Mouse (Mus musculus): ENCODE results near the gene Cfap58. TPM values are rescaled to one million over a fixed set of nuclear protein-coding genes. Genes with fewer than 3 reads are reported as not detected.

The Cfap58 gene
- 47.4 and 49.3 TPM in 2 replicates for polyA plus RNA-seq (2012; rRNA removed)

DNA sequence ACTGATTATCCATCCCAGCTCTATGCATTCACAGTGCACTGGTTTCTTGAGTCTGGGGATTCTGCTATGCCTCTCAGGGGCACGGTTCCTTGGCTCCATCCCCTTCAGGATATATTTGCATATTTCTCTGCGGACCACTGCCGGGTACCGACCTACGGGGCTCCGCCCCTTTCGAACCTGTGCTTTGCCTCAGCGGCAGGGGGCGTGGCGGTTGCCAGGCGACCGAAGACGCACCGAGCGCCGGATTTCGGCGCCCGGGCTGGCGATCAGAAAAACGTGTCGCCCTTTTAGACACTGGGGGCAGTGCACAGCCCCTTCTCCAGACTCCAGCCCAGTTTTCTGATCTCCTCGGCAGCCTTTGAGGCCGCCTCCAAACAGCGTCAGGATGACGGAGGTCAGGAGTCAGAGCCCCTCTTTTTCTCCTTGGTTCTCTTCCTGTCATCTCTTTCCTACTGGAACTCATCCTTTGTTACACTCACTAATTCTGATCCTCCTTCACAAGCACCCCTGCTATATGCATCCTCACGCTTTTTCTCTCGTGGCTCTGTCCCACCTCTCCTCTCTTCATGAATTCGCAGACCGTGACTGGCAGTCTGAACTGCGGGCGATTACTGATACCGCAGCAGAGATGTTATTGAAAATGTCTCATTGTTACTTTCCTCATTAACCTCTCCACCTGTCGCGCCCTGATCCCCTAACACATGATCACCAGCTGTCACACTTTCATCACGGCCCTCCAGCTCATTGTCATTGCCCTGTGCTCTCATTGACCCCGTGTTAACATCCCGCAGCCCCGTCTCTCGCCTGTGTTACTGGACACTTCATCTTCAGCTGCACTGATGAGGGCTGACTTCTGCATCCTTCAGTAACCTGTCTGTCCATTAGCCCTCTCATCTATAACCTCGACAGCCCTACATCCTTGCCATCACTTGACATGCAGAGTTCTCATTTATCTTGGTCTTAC is at the start of gene Cfap58:
TSS of gene Cfap58 (plus strand) at position 233 of the 964 bp plus-strand sequence.
- Histone ChIP-seq H3K36me3 (ENCODE audit: control insufficient read depth, insufficient read depth, low read length) (no peaks in the 10 kb centered on the region), H3K4me3 (ENCODE audit: control insufficient read depth, low read depth, low read length) (peak within 1 kb of the TSS; percentile 81), H3K27ac (ENCODE audit: control insufficient read depth, insufficient read depth, low read depth, low read length) (no peak within 1 kb of the TSS), H3K4me1 (ENCODE audit: control insufficient read depth, insufficient read depth, low read length) (peaks cover 10% of the 10 kb centered on the region), H3K27me3 (ENCODE audit: control insufficient read depth, insufficient read depth, low read length) (no peaks in the 10 kb centered on the region)
- no peak for TF ChIP-seq CTCF (IDR thresholded peaks at IDR 0.05; ENCODE audit: control insufficient read depth, insufficient read depth, insufficient replicate concordance, low read depth, low read length)
- peak; percentile 45; the same call in 1 of the 2 replicates for TF ChIP-seq POLR2A (IDR thresholded peaks at IDR 0.05; ENCODE audit: control insufficient read depth, low read depth, low read length)

- no peak overlapping the region for H3K27ac ChIP-seq (ENCODE audit: control insufficient read depth, insufficient read depth, low read depth, low read length)
- no peaks in the 10 kb centered on the region; the same call in 1 of the 2 replicates for H3K4me1 ChIP-seq (ENCODE audit: control insufficient read depth, insufficient read depth, low read length)
- no peaks in the 10 kb centered on the region for H3K27me3 ChIP-seq (ENCODE audit: control insufficient read depth, insufficient read depth, low read length)
- no peaks in the 10 kb centered on the region for H3K36me3 ChIP-seq (ENCODE audit: control insufficient read depth, insufficient read depth, low read length)
- no peak overlapping the region for H3K4me3 ChIP-seq (ENCODE audit: control insufficient read depth, low read depth, low read length)
- TF ChIP-seq POLR2A (IDR thresholded peaks at IDR 0.05; ENCODE audit: control insufficient read depth, low read depth, low read length), result no peak
Observed at GRCm38 (mm10) chr19:47888037-47888436, 49.4 kb upstream of the Cfap58 start.

- Histone ChIP-seq H3K36me3 (ENCODE audit: control insufficient read depth, insufficient read depth, low read length) (no peaks in the 10 kb centered on the region), H3K27ac (ENCODE audit: control insufficient read depth, insufficient read depth, low read depth, low read length) (no peak overlapping the region; the same call in 1 of the 2 replicates), H3K4me1 (ENCODE audit: control insufficient read depth, insufficient read depth, low read length) (no peaks in the 10 kb centered on the region; the same call in 1 of the 2 replicates), H3K4me3 (ENCODE audit: control insufficient read depth, low read depth, low read length) (no peak overlapping the region), H3K27me3 (ENCODE audit: control insufficient read depth, insufficient read depth, low read length) (no peaks in the 10 kb centered on the region)
- TF ChIP-seq CTCF (IDR thresholded peaks at IDR 0.05; ENCODE audit: control insufficient read depth, insufficient read depth, insufficient replicate concordance, low read depth, low read length), result no peak
Observed at GRCm38 (mm10) chr19:47890489-47891130, 46.9 kb upstream of the Cfap58 start.

- H3K27me3 ChIP-seq (ENCODE audit: control insufficient read depth, insufficient read depth, low read length), result no peaks in the 10 kb centered on the region
- H3K4me1 ChIP-seq (ENCODE audit: control insufficient read depth, insufficient read depth, low read length), result no peaks in the 10 kb centered on the region; the same call in 1 of the 2 replicates
- no peak overlapping the region for H3K4me3 ChIP-seq (ENCODE audit: control insufficient read depth, low read depth, low read length)
- H3K27ac ChIP-seq (ENCODE audit: control insufficient read depth, insufficient read depth, low read depth, low read length), result peak overlapping the region; percentile 9; the same call in 1 of the 2 replicates
- no peak for TF ChIP-seq POLR2A (IDR thresholded peaks at IDR 0.05; ENCODE audit: control insufficient read depth, low read depth, low read length)
- TF ChIP-seq CTCF (IDR thresholded peaks at IDR 0.05; ENCODE audit: control insufficient read depth, insufficient read depth, insufficient replicate concordance, low read depth, low read length), result no peak
- no peaks in the 10 kb centered on the region for H3K36me3 ChIP-seq (ENCODE audit: control insufficient read depth, insufficient read depth, low read length)
Observed at GRCm38 (mm10) chr19:47891562-47892312, 45.7 kb upstream of the Cfap58 start.

GRCm38 (mm10) chr19:47893092-47893491 is 44.4 kb upstream of the Cfap58 start:
- Histone ChIP-seq H3K27ac (ENCODE audit: control insufficient read depth, insufficient read depth, low read depth, low read length) (no peak overlapping the region), H3K4me1 (ENCODE audit: control insufficient read depth, insufficient read depth, low read length) (no peaks in the 10 kb centered on the region), H3K36me3 (ENCODE audit: control insufficient read depth, insufficient read depth, low read length) (no peaks in the 10 kb centered on the region), H3K4me3 (ENCODE audit: control insufficient read depth, low read depth, low read length) (no peak overlapping the region), H3K27me3 (ENCODE audit: control insufficient read depth, insufficient read depth, low read length) (no peaks in the 10 kb centered on the region)
- TF ChIP-seq POLR2A (IDR thresholded peaks at IDR 0.05; ENCODE audit: control insufficient read depth, low read depth, low read length) (no peak), CTCF (IDR thresholded peaks at IDR 0.05; ENCODE audit: control insufficient read depth, insufficient read depth, insufficient replicate concordance, low read depth, low read length) (no peak)

DNA sequence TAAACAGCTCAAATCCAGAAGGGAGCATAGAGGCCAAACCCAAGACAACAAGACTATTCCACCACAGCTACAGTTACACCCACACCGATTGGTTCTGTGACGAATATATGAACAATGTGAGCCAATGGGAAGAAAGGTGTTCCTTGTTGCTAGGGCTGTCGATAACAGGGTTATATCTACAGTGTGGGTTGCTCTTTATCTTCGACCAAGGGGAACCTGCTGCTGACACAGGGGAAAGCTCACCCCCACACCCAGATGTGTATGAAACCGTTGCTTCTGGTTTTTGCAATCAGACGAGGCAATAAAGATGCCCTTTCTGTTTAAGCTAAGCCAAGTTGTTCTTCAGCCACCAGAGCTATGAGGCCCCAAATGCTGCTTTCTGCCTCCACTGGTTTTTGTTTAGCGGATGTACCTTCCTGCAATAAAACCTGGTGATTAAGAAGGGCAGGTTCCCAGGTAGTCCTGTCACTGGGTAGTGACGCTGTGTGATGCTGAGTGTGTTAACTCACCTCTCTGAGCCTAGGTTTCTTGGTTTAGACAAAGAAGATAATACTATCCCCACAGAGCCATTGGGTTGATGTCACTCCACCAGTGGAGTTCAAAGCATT is 38.9 kb upstream of the Cfap58 start:
- H3K27ac ChIP-seq (ENCODE audit: control insufficient read depth, insufficient read depth, low read depth, low read length), result no peak overlapping the region
- TF ChIP-seq CTCF (IDR thresholded peaks at IDR 0.05; ENCODE audit: control insufficient read depth, insufficient read depth, insufficient replicate concordance, low read depth, low read length) (no peak), POLR2A (IDR thresholded peaks at IDR 0.05; ENCODE audit: control insufficient read depth, low read depth, low read length) (no peak)
- H3K27me3 ChIP-seq (ENCODE audit: control insufficient read depth, insufficient read depth, low read length), result no peaks in the 10 kb centered on the region
- no peaks in the 10 kb centered on the region for H3K36me3 ChIP-seq (ENCODE audit: control insufficient read depth, insufficient read depth, low read length)
- no peaks in the 10 kb centered on the region for H3K4me1 ChIP-seq (ENCODE audit: control insufficient read depth, insufficient read depth, low read length)
- H3K4me3 ChIP-seq (ENCODE audit: control insufficient read depth, low read depth, low read length), result no peak overlapping the region

Data from testis, adult 2 months (tissue).